Mouse (Mus musculus): Measurements from ENCODE around the gene Abi1.

DNA sequence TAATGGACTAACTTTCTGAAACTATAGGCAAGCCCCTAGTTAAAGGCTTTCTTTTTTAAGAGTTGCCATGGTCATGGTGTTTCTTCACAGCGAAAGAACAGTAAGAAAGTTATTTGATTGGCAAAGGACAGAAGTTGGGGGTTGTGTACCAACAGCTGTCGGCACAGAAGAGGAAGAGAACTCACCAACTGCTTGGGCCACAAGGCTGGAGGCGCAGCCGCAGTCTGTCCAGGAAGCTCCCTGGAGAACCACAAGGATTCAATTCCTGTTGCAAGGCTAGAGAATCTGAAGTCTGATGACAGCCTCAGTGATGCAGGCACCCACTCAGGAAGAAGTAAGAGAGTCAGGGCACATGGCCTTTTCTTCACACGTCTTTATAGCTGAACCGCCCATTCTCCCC is 12.5 kb upstream of the Abi1 start:
- TF ChIP-seq CTCF (IDR thresholded peaks at IDR 0.05 in 2 of 3, conservative IDR thresholded peaks at IDR 0.05 in 1 of 3; ENCODE audit: control insufficient read depth in 1 of 3, insufficient read depth in 1 of 3, low read depth in 2 of 3, low read length in 3 of 3, poor library complexity in 1 of 3, severe bottlenecking in 1 of 3), result no peak
- no peak for TF ChIP-seq EP300 (IDR thresholded peaks at IDR 0.05; ENCODE audit: low read depth in 1 of 2, low read length in 2 of 2)
- no peak for TF ChIP-seq POLR2A (IDR thresholded peaks at IDR 0.05; ENCODE audit: control insufficient read depth in 1 of 2, insufficient read depth in 1 of 2, low read depth in 1 of 2, low read length in 2 of 2, poor library complexity in 1 of 2)
- no peak for TF ChIP-seq HCFC1 (IDR thresholded peaks at IDR 0.05; ENCODE audit: low read depth, low read length)
- no peak for TF ChIP-seq KAT2A (conservative IDR thresholded peaks at IDR 0.05; ENCODE audit: low read depth, low read length)
- no peak for TF ChIP-seq GATA1 (IDR thresholded peaks at IDR 0.05; ENCODE audit: low read depth, low read length)
- no peak for TF ChIP-seq ZC3H11A (IDR thresholded peaks at IDR 0.05; ENCODE audit: low read depth, low read length)
- no peak for TF ChIP-seq USF1 (IDR thresholded peaks at IDR 0.05; ENCODE audit: low read depth, low read length)
- TF ChIP-seq E2F4 (IDR thresholded peaks at IDR 0.05; ENCODE audit: borderline replicate concordance, low read depth, low read length), result no peak
- TF ChIP-seq UBTF (IDR thresholded peaks at IDR 0.05; ENCODE audit: borderline replicate concordance, insufficient read depth, low read depth, low read length), result no peak
- TF ChIP-seq ETS1 (IDR thresholded peaks at IDR 0.05; ENCODE audit: low read depth, low read length), result no peak
- no peak for TF ChIP-seq TBP (IDR thresholded peaks at IDR 0.05; ENCODE audit: low read depth, low read length)
